10 mouse cellular contexts compared by ENCODE assay signal in the genomic region with DNA sequence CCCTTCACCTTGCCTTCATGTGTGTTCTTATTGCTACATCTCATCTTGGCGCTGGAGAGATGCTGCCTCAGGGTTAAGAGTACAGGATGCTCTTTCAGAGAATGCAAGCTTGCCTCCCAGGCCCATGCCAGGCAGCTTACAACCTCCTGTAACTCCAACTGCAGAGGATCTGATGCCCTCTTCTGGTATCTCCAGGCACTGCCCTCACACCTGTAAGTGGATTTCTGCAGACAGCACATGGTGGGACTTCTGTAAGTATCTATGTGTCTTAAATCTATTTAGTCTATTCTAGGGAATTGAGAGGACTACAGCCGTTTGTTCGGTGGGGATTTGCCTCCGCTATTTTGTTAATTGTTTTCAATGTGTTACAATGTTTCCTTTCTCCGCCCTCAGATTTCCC. TPM values are rescaled to one million over a fixed set of nuclear protein-coding genes. Genes with fewer than 3 reads are reported as not detected.
DNase-seq lines count a peak whose midpoint lies in the region; ATAC-seq and TF ChIP-seq lines count a peak whose summit lies in the region.
"Had no signal": no experiment of that assay in that cellular context is flagged by ENCODE, and none has a peak within 500 bp of the region (broad histone marks: within the 10 kb centered on the region; RNA-seq: fewer than 3 reads in every experiment).

No protein-coding gene starts in this region.

- H3K27me3 ChIP-seq in kidney, embryonic 16.5 days (ENCODE audit: insufficient read depth, low read length), result no peaks in the 10 kb centered on the region; the same call in 1 of the 2 replicates
- no peaks in the 10 kb centered on the region for H3K27me3 ChIP-seq in limb, embryonic 14.5 days (ENCODE audit: control insufficient read depth, insufficient read depth, low read length)

- peak; percentile 7 for DNase-seq in kidney, adult 11 months
- DNase-seq in Muller cell, postnatal 12 days (ENCODE audit: inconsistent ontology term), result peak; percentile 14
- DNase-seq in cerebellum, postnatal 10 days, result peak; percentile 78 to 82
- DNase-seq in heart, postnatal 4 days, result peak; percentile 58
- DNase-seq in limb, embryonic 14.5 days (ENCODE audit: low spot score), result peak; percentile 26
- DNase-seq in skeletal muscle tissue, adult 2 months (ENCODE audit: low read depth, low spot score), result peak; percentile 15

- H3K4me2 ChIP-seq in kidney, embryonic 16.5 days (replicated peaks; ENCODE audit: low read depth, low read length), result no peak overlapping the region
- H3K4me2 ChIP-seq in limb, embryonic 14.5 days (replicated peaks; ENCODE audit: low read depth, low read length, severe bottlenecking), result no peak overlapping the region
- H3K4me2 ChIP-seq: limb, embryonic 12.5 days had no signal

- no peaks in the 10 kb centered on the region for H3K36me3 ChIP-seq in kidney, embryonic 16.5 days (ENCODE audit: insufficient read depth, low read length)
- H3K36me3 ChIP-seq in limb, embryonic 14.5 days (ENCODE audit: control insufficient read depth, insufficient read depth, low read length), result no peaks in the 10 kb centered on the region
- H3K36me3 ChIP-seq: limb, embryonic 12.5 days had no signal

- H3K9ac ChIP-seq in kidney, embryonic 16.5 days (replicated peaks; ENCODE audit: low read length), result no peak overlapping the region
- H3K9ac ChIP-seq in limb, embryonic 14.5 days (ENCODE audit: low read depth, low read length, severe bottlenecking), result no peak overlapping the region
- H3K9ac ChIP-seq: limb, embryonic 12.5 days had no signal

- no peak overlapping the region for H3K27ac ChIP-seq in kidney, embryonic 16.5 days (ENCODE audit: low read length)
- H3K27ac ChIP-seq in limb, embryonic 14.5 days (replicated peaks; ENCODE audit: low read depth, low read length), result no peak overlapping the region
- H3K27ac ChIP-seq: limb, embryonic 12.5 days had no signal

- no peaks in the 10 kb centered on the region for H3K4me1 ChIP-seq in kidney, embryonic 16.5 days (ENCODE audit: insufficient read depth, low read length)
- no peaks in the 10 kb centered on the region for H3K4me1 ChIP-seq in limb, embryonic 14.5 days (ENCODE audit: control insufficient read depth, insufficient read depth, low read length)
- H3K4me1 ChIP-seq: limb, embryonic 12.5 days had no signal

- ATAC-seq in kidney, embryonic 16.5 days (ENCODE audit: low FRiP score, low TSS enrichment), result no peak
- ATAC-seq in limb, embryonic 14.5 days (ENCODE audit: low FRiP score, low read depth), result no peak
- no peak for ATAC-seq in monocyte, adult 5-6 weeks (replicated peaks; ENCODE audit: insufficient number of reproducible peaks, low FRiP score, low TSS enrichment, poor library complexity, severe bottlenecking)

- H3K4me3 ChIP-seq in kidney, embryonic 16.5 days (ENCODE audit: low read length), result no peak overlapping the region
- no peak overlapping the region for H3K4me3 ChIP-seq in limb, embryonic 14.5 days (replicated peaks; ENCODE audit: low read length)
- H3K4me3 ChIP-seq: limb, embryonic 12.5 days had no signal

- 64% methylated on average over 5 of the region's 5 CpGs for WGBS in kidney, embryonic 16.5 days
- WGBS in limb, embryonic 14.5 days, result 63% methylated on average over 5 of the region's 5 CpGs

- no peak for TF ChIP-seq POLR2A in limb, embryonic 14.5 days (IDR thresholded peaks at IDR 0.05; ENCODE audit: borderline replicate concordance, extremely low read depth, insufficient read depth, insufficient read length)

- no peaks in the 10 kb centered on the region for H3K9me3 ChIP-seq in kidney, embryonic 16.5 days (ENCODE audit: low read length)
- H3K9me3 ChIP-seq in limb, embryonic 14.5 days (ENCODE audit: control insufficient read depth, low read length), result no peaks in the 10 kb centered on the region
- H3K9me3 ChIP-seq: limb, embryonic 12.5 days had no signal

RNA-seq across cellular contexts. Expression of a gene that starts 7.8 kb away (rescaled TPM):
- polyA plus RNA-seq in kidney, embryonic 16.5 days (2015; fragmentation: Nextera tagmentation; extraction: Ambion mirVana), result not detected in 2 replicates
- total RNA-seq in heart, postnatal 4 days (2021), result not detected
- polyA plus RNA-seq in limb, embryonic 14.5 days (2012; rRNA removed), result 0.35 and 0.44 TPM in 2 replicates
- 0.35 TPM in 1 of 2 replicates, not detected in the other for polyA plus RNA-seq in limb, embryonic 14.5 days (2014; fragmentation: Nextera tagmentation; extraction: Ambion mirVana)
- total RNA-seq in monocyte, adult 5-6 weeks (2017), result not detected in 3 replicates
- polyA plus RNA-seq: stomach, embryonic 16.5 days had no signal

RNA-seq across cellular contexts. Expression of a gene that starts 29.9 kb away (rescaled TPM):
- polyA plus RNA-seq in kidney, embryonic 16.5 days (2015; fragmentation: Nextera tagmentation; extraction: Ambion mirVana), result not detected in 2 replicates
- total RNA-seq in heart, postnatal 4 days (2021), result under 1 TPM; 0.14 to 0.31 TPM
- polyA plus RNA-seq in limb, embryonic 14.5 days (2012; rRNA removed), result not detected in 2 replicates
- not detected in 2 replicates for polyA plus RNA-seq in limb, embryonic 14.5 days (2014; fragmentation: Nextera tagmentation; extraction: Ambion mirVana)
- not detected in 3 replicates for total RNA-seq in monocyte, adult 5-6 weeks (2017)
- polyA plus RNA-seq: limb, embryonic 12.5 days had no signal

RNA-seq across cellular contexts. Expression of a gene that starts 44.9 kb away (rescaled TPM):
- polyA plus RNA-seq in kidney, embryonic 16.5 days (2015; fragmentation: Nextera tagmentation; extraction: Ambion mirVana), result not detected in 2 replicates
- not detected for total RNA-seq in heart, postnatal 4 days (2021)
- polyA plus RNA-seq in limb, embryonic 14.5 days (2012; rRNA removed), result not detected in 2 replicates
- polyA plus RNA-seq in limb, embryonic 14.5 days (2014; fragmentation: Nextera tagmentation; extraction: Ambion mirVana), result not detected in 2 replicates
- not detected in 3 replicates for total RNA-seq in monocyte, adult 5-6 weeks (2017)
- polyA plus RNA-seq: limb, embryonic 12.5 days; stomach, embryonic 16.5 days had no signal

RNA-seq across cellular contexts. Expression of a gene that starts 49.0 kb away (rescaled TPM):
- polyA plus RNA-seq in kidney, embryonic 16.5 days (2015; fragmentation: Nextera tagmentation; extraction: Ambion mirVana), result 0.26 and 0.31 TPM in 2 replicates
- 1 to 10 TPM; 7.5 to 8.2 TPM for total RNA-seq in heart, postnatal 4 days (2021)
- polyA plus RNA-seq in limb, embryonic 14.5 days (2012; rRNA removed), result 0.06 and 0.10 TPM in 2 replicates
- polyA plus RNA-seq in limb, embryonic 14.5 days (2014; fragmentation: Nextera tagmentation; extraction: Ambion mirVana), result 0.06 and 0.36 TPM in 2 replicates
- total RNA-seq in monocyte, adult 5-6 weeks (2017), result 0.64 to 3.8 TPM (median 1.7 TPM) in 3 replicates

RNA-seq across cellular contexts. Expression of a gene that starts 58.1 kb away (rescaled TPM):
- not detected in 2 replicates for polyA plus RNA-seq in kidney, embryonic 16.5 days (2015; fragmentation: Nextera tagmentation; extraction: Ambion mirVana)
- total RNA-seq in heart, postnatal 4 days (2021), result not detected
- not detected in 2 replicates for polyA plus RNA-seq in limb, embryonic 14.5 days (2012; rRNA removed)
- polyA plus RNA-seq in limb, embryonic 14.5 days (2014; fragmentation: Nextera tagmentation; extraction: Ambion mirVana), result not detected in 2 replicates
- not detected in 3 replicates for total RNA-seq in monocyte, adult 5-6 weeks (2017)
- polyA plus RNA-seq: limb, embryonic 12.5 days; stomach, embryonic 16.5 days had no signal

Comparison
In these comparisons a context has a peak if more than half of its experiments do, and no peak if none do; other contexts are left out.
1. DNase-seq: peak in every context shown above with its lines; median percentile 80 in cerebellum, postnatal 10 days; 58 in heart, postnatal 4 days; 26 in limb, embryonic 14.5 days; 15 in skeletal muscle tissue, adult 2 months; 14 in Muller cell, postnatal 12 days; 7 in kidney, adult 11 months.